Comparison of ENCODE assay signal across 26 mouse cellular contexts in the genomic region with DNA sequence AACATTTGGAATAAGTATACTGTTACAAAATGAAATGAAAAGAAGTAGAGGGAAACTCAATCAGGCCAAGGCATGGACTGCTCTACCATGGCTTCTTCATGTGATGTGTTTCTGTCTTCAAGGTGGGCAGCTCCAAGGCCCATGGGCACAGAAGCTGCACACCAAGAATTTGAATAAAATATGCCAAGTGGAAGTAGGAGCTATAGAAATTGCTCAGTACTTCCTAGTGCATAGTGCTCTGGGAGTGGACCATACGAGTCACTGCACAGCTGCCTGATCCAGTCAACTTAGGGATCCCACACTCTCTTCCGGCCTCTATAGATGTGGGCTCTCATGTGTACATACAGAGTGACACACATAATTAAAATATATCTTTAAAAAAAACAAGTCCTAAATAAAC.
"Had no signal": no experiment of that assay in that cellular context is flagged by ENCODE, and none has a peak within 500 bp of the region (broad histone marks: within the 10 kb centered on the region; RNA-seq: fewer than 3 reads in every experiment).

No protein-coding gene starts in this region.

- H3K4me2 ChIP-seq: embryonic facial prominence, embryonic 12.5 days; embryonic facial prominence, embryonic 13.5 days; embryonic facial prominence, embryonic 15.5 days; forebrain, embryonic 12.5 days; forebrain, embryonic 13.5 days; forebrain, embryonic 15.5 days had no signal

- H3K9ac ChIP-seq: embryonic facial prominence, embryonic 12.5 days; embryonic facial prominence, embryonic 13.5 days; embryonic facial prominence, embryonic 15.5 days; forebrain, embryonic 12.5 days; forebrain, embryonic 13.5 days; forebrain, embryonic 15.5 days; forebrain, postnatal 0 days had no signal

- H3K4me3 ChIP-seq: embryonic facial prominence, embryonic 10.5 days; embryonic facial prominence, embryonic 12.5 days; embryonic facial prominence, embryonic 13.5 days; embryonic facial prominence, embryonic 15.5 days; erythroblast, embryonic 14.5 days; forebrain, embryonic 10.5 days; forebrain, embryonic 12.5 days; forebrain, embryonic 13.5 days; forebrain, embryonic 15.5 days; gastrocnemius, adult 2 months; heart, adult 2 months had no signal

- H3K9me3 ChIP-seq: embryonic facial prominence, embryonic 10.5 days; embryonic facial prominence, embryonic 12.5 days; embryonic facial prominence, embryonic 13.5 days; embryonic facial prominence, embryonic 15.5 days; forebrain, embryonic 10.5 days; forebrain, embryonic 12.5 days; forebrain, embryonic 13.5 days; forebrain, embryonic 15.5 days had no signal

- H3K36me3 ChIP-seq: embryonic facial prominence, embryonic 10.5 days; embryonic facial prominence, embryonic 12.5 days; embryonic facial prominence, embryonic 13.5 days; embryonic facial prominence, embryonic 15.5 days; forebrain, embryonic 10.5 days; forebrain, embryonic 12.5 days; forebrain, embryonic 15.5 days had no signal

- H3K4me1 ChIP-seq: embryonic facial prominence, embryonic 12.5 days; embryonic facial prominence, embryonic 15.5 days had no signal

- H3K27ac ChIP-seq: embryonic facial prominence, embryonic 10.5 days; embryonic facial prominence, embryonic 12.5 days; embryonic facial prominence, embryonic 13.5 days; embryonic facial prominence, embryonic 15.5 days; forebrain, embryonic 10.5 days; forebrain, embryonic 12.5 days; forebrain, embryonic 13.5 days; forebrain, embryonic 15.5 days; gastrocnemius, adult 2 months; heart, adult 2 months had no signal

- H3K27me3 ChIP-seq: embryonic facial prominence, embryonic 12.5 days; embryonic facial prominence, embryonic 13.5 days; embryonic facial prominence, embryonic 15.5 days; forebrain, embryonic 12.5 days; forebrain, embryonic 15.5 days had no signal

- ATAC-seq: forebrain, embryonic 13.5 days; forebrain, embryonic 14.5 days; forebrain, embryonic 15.5 days; forebrain, embryonic 16.5 days; forebrain, postnatal 0 days had no signal

- DNase-seq: cerebellum, adult 8-10 months; cerebellum, adult 9-10 months; cerebellum, adult 9-11 months; cerebellum, postnatal 10 days; cerebellum, postnatal 14 days; cerebellum, postnatal 25 days; cerebellum, postnatal 36 days; embryo, embryonic 11 days; forebrain, postnatal 0 days; gastrocnemius, adult 2 months; gastrocnemius, postnatal 14 days; gastrocnemius, postnatal 25 days; gastrocnemius, postnatal 36 days; heart, adult 18-20 months; heart, adult 2 months had no signal
